Mouse (Mus musculus): ENCODE measurements around the gene Gcm1. TPM values are rescaled to one million over a fixed set of nuclear protein-coding genes. Genes with fewer than 3 reads are reported as not detected.

Gcm1 gene
- not detected in 2 replicates for polyA plus RNA-seq (2012; rRNA removed)

DNA sequence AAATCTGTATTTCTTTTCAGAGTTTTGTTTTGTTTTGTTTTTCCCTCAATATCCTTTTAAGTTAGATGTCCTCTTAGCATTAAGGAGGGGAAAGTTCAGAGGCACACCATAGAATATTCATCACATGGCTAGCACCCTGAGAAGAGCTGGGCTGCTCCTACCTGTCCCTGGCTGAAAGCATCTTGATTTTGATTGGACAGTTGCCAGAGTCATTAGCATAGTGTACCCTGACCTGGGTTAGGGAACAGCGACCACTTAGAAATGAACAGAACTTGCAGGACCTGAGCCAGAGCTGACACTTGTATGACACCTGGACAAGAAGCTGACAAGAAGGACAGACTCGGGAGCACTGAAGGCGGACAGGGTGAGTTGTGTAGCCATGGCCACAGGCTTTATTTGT, at the start of gene Gcm1:
Gene Gcm1, plus strand, starts transcription at position 248 of the 400 bp plus-strand sequence.
- WGBS, result 52% methylated on average over 3 of the region's 3 CpGs
- DNase-seq, result no peak
- H3K4me1 ChIP-seq (ENCODE audit: control insufficient read depth, insufficient read depth, low read length), result no peaks in the 10 kb centered on the region
- no peak within 1 kb of the TSS for H3K27ac ChIP-seq (ENCODE audit: insufficient read depth, low read length)
- H3K4me3 ChIP-seq (replicated peaks; ENCODE audit: insufficient read depth, low read depth, low read length), result no peak within 1 kb of the TSS
- no peak for TF ChIP-seq CTCF (IDR thresholded peaks at IDR 0.05; ENCODE audit: borderline replicate concordance, insufficient read depth, low read depth, low read length)
- no peaks in the 10 kb centered on the region for H3K27me3 ChIP-seq (ENCODE audit: control insufficient read depth, insufficient read depth, low read length)

DNA sequence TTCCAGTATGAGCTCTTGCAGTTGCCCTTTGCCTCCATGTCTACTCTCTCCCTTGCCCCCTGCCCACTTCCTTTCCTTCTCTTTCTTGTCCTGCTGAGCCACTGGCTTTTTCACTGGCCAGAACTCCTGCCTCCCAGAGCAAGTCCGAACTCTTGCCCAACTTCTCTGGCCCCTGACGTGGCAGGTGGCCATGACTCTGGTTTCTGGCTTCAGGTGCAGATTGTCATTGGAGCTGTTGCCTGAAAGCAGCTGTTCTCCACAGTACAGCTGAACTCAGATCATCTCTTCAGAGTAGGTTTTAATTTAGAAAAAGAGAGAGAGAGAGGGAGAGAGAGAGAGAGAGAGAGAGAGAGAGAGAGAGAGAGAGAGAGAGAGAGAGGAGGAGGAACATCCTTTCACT, 48.4 kb upstream of the Gcm1 start:
- no peaks in the 10 kb centered on the region for H3K27me3 ChIP-seq (ENCODE audit: control insufficient read depth, insufficient read depth, low read length)
- TF ChIP-seq POLR2A (IDR thresholded peaks at IDR 0.05; ENCODE audit: borderline replicate concordance, insufficient read depth, low read length) (no peak), CTCF (IDR thresholded peaks at IDR 0.05; ENCODE audit: borderline replicate concordance, insufficient read depth, low read depth, low read length) (no peak)
- 34% methylated on average over 2 of the region's 2 CpGs for WGBS
- no peak overlapping the region for H3K4me3 ChIP-seq (replicated peaks; ENCODE audit: insufficient read depth, low read depth, low read length)
- no peak overlapping the region for H3K27ac ChIP-seq (ENCODE audit: insufficient read depth, low read length)
- peaks cover 2% of the 10 kb centered on the region; the same call in 1 of the 2 replicates for H3K4me1 ChIP-seq (ENCODE audit: control insufficient read depth, insufficient read depth, low read length)
- no peak for DNase-seq

DNA sequence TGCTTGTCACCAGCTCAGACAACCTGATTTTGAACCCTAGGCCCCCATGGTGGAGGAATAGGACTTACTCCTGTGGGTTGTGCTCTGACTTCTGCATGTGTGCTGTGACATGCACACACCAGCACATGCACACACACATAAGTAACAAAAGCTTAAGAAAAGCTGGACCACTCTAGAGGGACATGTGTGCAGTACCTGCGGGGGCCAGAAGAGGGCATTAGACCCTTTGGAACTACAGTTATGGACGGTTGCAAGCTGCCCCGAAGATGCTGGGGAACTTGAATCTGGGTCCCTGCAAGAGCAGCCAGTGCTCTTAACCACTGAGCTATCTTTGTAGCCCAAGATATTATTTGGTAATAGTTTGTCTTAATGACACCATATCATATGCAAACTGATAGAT, 46.2 kb upstream of the Gcm1 start:
- peaks cover 2% of the 10 kb centered on the region; the same call in 1 of the 2 replicates for H3K4me1 ChIP-seq (ENCODE audit: control insufficient read depth, insufficient read depth, low read length)
- DNase-seq, result no peak
- H3K4me3 ChIP-seq (replicated peaks; ENCODE audit: insufficient read depth, low read depth, low read length), result no peak overlapping the region
- TF ChIP-seq CTCF (IDR thresholded peaks at IDR 0.05; ENCODE audit: borderline replicate concordance, insufficient read depth, low read depth, low read length) (peak; percentile 41; the same call in 1 of the 2 replicates), POLR2A (IDR thresholded peaks at IDR 0.05; ENCODE audit: borderline replicate concordance, insufficient read depth, low read length) (no peak)
- WGBS, result 59% methylated on average over 3 of the region's 3 CpGs
- no peak overlapping the region for H3K27ac ChIP-seq (ENCODE audit: insufficient read depth, low read length)
- no peaks in the 10 kb centered on the region for H3K27me3 ChIP-seq (ENCODE audit: control insufficient read depth, insufficient read depth, low read length)

DNA sequence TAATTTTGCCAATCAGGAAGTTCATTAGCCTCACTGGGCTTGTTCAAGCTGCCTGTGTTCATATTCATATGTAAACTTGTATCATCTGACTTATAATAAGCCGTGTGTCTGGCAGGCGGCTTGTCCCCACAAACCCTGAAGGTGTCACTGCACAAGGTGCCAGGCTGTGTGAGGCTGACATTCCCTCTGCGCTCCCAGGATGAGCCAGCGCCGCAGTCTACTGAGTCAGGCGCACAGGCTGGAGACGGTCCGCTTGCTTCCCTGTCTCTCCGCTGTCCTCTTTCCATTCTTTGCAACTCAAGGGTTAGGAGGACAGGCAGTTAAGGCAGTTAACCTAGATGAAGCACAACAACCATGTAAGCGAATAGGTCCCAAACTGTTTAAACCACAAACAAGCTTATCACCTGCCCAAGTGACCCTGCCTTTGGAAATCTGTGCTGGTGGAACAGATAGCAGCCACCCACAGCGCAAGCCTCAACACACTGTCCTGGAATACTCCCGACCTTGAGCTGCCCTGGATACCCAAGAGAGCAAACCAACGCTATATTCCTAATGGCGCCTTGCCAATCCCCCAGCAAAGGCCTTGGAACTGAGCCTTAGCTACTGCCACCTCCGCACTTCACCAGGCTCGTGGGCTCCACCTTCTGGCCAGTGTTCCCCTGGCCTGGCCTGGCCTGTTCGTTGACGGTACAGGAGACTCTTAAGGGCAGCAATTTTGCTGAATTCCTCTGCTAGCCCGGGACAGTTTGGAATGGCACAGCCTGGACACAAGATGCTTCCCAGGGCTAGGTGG, 45.3 kb upstream of the Gcm1 start:
- Histone ChIP-seq H3K4me3 (replicated peaks; ENCODE audit: insufficient read depth, low read depth, low read length) (no peak overlapping the region), H3K27ac (ENCODE audit: insufficient read depth, low read length) (no peak overlapping the region), H3K4me1 (ENCODE audit: control insufficient read depth, insufficient read depth, low read length) (peaks cover 2% of the 10 kb centered on the region; the same call in 1 of the 2 replicates), H3K27me3 (ENCODE audit: control insufficient read depth, insufficient read depth, low read length) (no peaks in the 10 kb centered on the region)
- WGBS, result 44% methylated on average over 19 of the region's 19 CpGs
- peak; percentile 77 to 82 for DNase-seq
- TF ChIP-seq POLR2A (IDR thresholded peaks at IDR 0.05; ENCODE audit: borderline replicate concordance, insufficient read depth, low read length) (no peak), CTCF (IDR thresholded peaks at IDR 0.05; ENCODE audit: borderline replicate concordance, insufficient read depth, low read depth, low read length) (peak; percentile 95)

DNA sequence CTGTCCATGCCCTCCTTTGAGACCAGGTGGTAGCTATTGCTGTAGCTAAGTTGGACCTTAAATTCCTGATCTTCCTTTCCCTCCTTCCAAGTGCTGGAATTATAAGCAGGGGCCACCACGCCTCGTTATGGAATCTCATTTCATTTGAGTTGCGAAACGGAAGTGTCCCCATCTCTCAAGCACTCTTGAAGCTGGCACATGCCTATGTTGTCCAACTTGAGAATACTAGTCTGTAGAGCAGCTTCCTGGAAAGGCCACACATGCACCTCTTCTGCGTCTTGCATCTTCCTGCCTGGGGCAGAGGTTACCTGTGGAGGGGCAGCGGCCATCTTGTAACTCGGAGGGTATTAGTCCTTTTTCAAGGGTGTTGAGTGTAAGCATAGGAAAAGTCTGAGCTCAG, 42.3 kb upstream of the Gcm1 start:
- TF ChIP-seq POLR2A (IDR thresholded peaks at IDR 0.05; ENCODE audit: borderline replicate concordance, insufficient read depth, low read length) (no peak), CTCF (IDR thresholded peaks at IDR 0.05; ENCODE audit: borderline replicate concordance, insufficient read depth, low read depth, low read length) (no peak)
- Histone ChIP-seq H3K27ac (ENCODE audit: insufficient read depth, low read length) (no peak overlapping the region), H3K27me3 (ENCODE audit: control insufficient read depth, insufficient read depth, low read length) (no peaks in the 10 kb centered on the region), H3K4me3 (replicated peaks; ENCODE audit: insufficient read depth, low read depth, low read length) (no peak overlapping the region), H3K4me1 (ENCODE audit: control insufficient read depth, insufficient read depth, low read length) (peaks cover 2% of the 10 kb centered on the region; the same call in 1 of the 2 replicates)
- no peak for DNase-seq
- WGBS, result 92% methylated on average over 7 of the region's 7 CpGs

DNA sequence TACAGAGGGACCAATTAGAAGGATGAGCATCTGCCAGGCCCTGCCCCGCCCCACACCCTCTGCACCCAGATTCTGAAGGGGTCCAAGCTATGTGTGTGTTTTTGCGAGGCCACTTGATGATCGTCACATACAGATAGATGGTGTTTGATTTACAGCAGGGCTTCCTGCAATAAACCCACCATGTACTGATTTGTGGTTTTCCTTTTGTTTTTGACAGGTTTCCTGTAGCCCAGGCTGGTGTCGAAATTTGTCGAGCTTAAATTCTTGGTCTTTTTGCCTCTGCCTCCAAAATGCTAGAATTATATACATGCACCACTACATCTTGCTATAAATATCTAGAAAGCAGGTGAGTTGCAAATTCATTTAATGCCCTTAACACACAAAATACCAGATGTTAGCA, 41.5 kb upstream of the Gcm1 start:
- 94% methylated on average over 5 of the region's 5 CpGs for WGBS
- TF ChIP-seq CTCF (IDR thresholded peaks at IDR 0.05; ENCODE audit: borderline replicate concordance, insufficient read depth, low read depth, low read length), result no peak
- TF ChIP-seq POLR2A (IDR thresholded peaks at IDR 0.05; ENCODE audit: borderline replicate concordance, insufficient read depth, low read length), result no peak
- Histone ChIP-seq H3K4me1 (ENCODE audit: control insufficient read depth, insufficient read depth, low read length) (peaks cover 2% of the 10 kb centered on the region; the same call in 1 of the 2 replicates), H3K27me3 (ENCODE audit: control insufficient read depth, insufficient read depth, low read length) (no peaks in the 10 kb centered on the region), H3K4me3 (replicated peaks; ENCODE audit: insufficient read depth, low read depth, low read length) (no peak overlapping the region), H3K27ac (ENCODE audit: insufficient read depth, low read length) (no peak overlapping the region)
- no peak for DNase-seq

DNA sequence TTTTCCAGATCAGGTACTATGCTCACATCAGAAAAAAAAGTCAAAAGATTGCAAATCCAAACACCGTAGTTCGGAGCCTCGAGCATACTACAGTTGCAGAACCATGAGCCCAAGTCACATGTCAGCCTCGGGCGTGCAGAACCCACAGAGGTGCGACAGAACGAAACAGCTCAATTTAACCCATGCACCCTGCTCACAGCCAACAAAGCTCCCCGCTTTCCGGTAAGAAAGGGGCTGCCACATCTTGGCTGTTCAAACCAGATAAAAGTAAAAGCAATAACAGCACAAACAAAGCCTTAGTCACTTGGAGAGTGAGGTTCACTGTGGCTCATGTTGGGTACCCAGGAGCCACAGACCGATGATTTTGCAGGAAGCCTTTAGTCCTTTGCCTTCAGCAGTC, 41.0 kb upstream of the Gcm1 start:
- 85% methylated on average over 10 of the region's 10 CpGs for WGBS
- H3K27me3 ChIP-seq (ENCODE audit: control insufficient read depth, insufficient read depth, low read length), result no peaks in the 10 kb centered on the region

DNA sequence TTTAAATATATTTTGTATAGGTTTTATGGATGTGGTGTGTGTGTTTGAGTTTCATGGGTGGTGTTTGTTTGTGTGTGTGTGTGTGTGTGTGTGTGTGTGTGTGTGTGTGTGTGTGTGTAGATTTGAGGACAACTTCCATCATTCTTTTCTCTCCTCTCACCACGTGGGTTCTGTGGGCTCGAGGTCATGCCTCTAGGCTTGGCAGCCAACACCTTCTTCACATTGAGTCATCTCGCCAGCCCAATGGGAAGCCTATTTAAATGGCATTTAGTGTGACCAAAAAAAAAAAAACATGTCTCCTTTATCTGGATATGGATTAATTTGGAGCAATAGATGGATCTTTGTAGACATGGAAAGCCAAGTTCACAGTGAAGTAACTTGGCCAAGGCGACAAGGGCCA, 39.7 kb upstream of the Gcm1 start:
- no peak for DNase-seq
- Histone ChIP-seq H3K4me1 (ENCODE audit: control insufficient read depth, insufficient read depth, low read length) (no peaks in the 10 kb centered on the region), H3K27me3 (ENCODE audit: control insufficient read depth, insufficient read depth, low read length) (no peaks in the 10 kb centered on the region), H3K4me3 (replicated peaks; ENCODE audit: insufficient read depth, low read depth, low read length) (no peak overlapping the region), H3K27ac (ENCODE audit: insufficient read depth, low read length) (no peak overlapping the region)
- 45% methylated on average over 4 of the region's 4 CpGs for WGBS
- TF ChIP-seq CTCF (IDR thresholded peaks at IDR 0.05; ENCODE audit: borderline replicate concordance, insufficient read depth, low read depth, low read length) (no peak), POLR2A (IDR thresholded peaks at IDR 0.05; ENCODE audit: borderline replicate concordance, insufficient read depth, low read length) (no peak)

More for the DNA sequence above, 41.0 kb upstream of the Gcm1 start:
- DNase-seq, result no peak
- H3K4me1 ChIP-seq (ENCODE audit: control insufficient read depth, insufficient read depth, low read length), result peaks cover 2% of the 10 kb centered on the region; the same call in 1 of the 2 replicates
- TF ChIP-seq CTCF (IDR thresholded peaks at IDR 0.05; ENCODE audit: borderline replicate concordance, insufficient read depth, low read depth, low read length) (no peak), POLR2A (IDR thresholded peaks at IDR 0.05; ENCODE audit: borderline replicate concordance, insufficient read depth, low read length) (no peak)
- H3K27ac ChIP-seq (ENCODE audit: insufficient read depth, low read length), result no peak overlapping the region
- H3K4me3 ChIP-seq (replicated peaks; ENCODE audit: insufficient read depth, low read depth, low read length), result no peak overlapping the region

Data from cerebellum, adult 2 months (tissue).